Mouse (Mus musculus) hindbrain, embryonic 12.5 days (tissue): ENCODE data around the gene Polr2j. TPM values are rescaled to one million over a fixed set of nuclear protein-coding genes. Genes with fewer than 3 reads are reported as not detected.

Experiments
- ATAC-seq: fragments of 200-750 bp; cut with Nextera tagmentation; 2 replicates; pipeline ENCODE4 v1.8.0; 2017; ENCODE audit warnings: moderate TSS enrichment; ENCODE audit not compliant: low FRiP score
- H3K27ac ChIP-seq: fragments of 300-500 bp; sonication (generic); 2 replicates; pipeline ENCODE4 v1.5.1; 2016; ENCODE audit warnings: mild to moderate bottlenecking
- H3K27me3 ChIP-seq: fragments of 300-500 bp; sonication (generic); 2 replicates; pipeline ENCODE4 v1.6.1; 2016; ENCODE audit warnings: mild to moderate bottlenecking
- H3K36me3 ChIP-seq: fragments of 300-500 bp; sonication (generic); 2 replicates; pipeline ENCODE4 v1.6.1; 2016; ENCODE audit warnings: mild to moderate bottlenecking
- H3K4me1 ChIP-seq: fragments of 300-500 bp; sonication (generic); 2 replicates; pipeline ENCODE4 v1.6.1; 2016
- H3K4me2 ChIP-seq: fragments of 300-500 bp; sonication (generic); replicated peaks from 2 replicates; pipeline ENCODE4 v1.6.1; 2016; ENCODE audit warnings: mild to moderate bottlenecking
- H3K4me3 ChIP-seq: fragments of 300-500 bp; sonication (generic); 2 replicates; pipeline ENCODE4 v1.5.1; 2016; ENCODE audit warnings: mild to moderate bottlenecking
- H3K9ac ChIP-seq: fragments of 300-500 bp; sonication (generic); 2 replicates; pipeline ENCODE4 v1.6.1; 2016; ENCODE audit warnings: mild to moderate bottlenecking, moderate library complexity
- H3K9me3 ChIP-seq: fragments of 300-500 bp; sonication (generic); replicated peaks from 2 replicates; pipeline ENCODE4 v1.6.1; 2016; ENCODE audit warnings: mild to moderate bottlenecking
- WGBS: fragments of 180-500 bp; shearing (Covaris S2); methylation state at CpG from one replicate; pipeline ENCODE4 v1.1.7; 2016; 5-methylcytosine and 5-hydroxymethylcytosine counted together
- microRNA-seq: library from miRNA; unstranded; fragments of <30 nt; microRNA quantifications from one replicate; pipeline ENCODE4, GENCODE M21; 2017
- polyA plus RNA-seq: library from polyadenylated mRNA; unstranded; fragments of >200 nt; fragmentation: Nextera tagmentation; extraction: Ambion mirVana; gene quantifications from 2 replicates; pipeline ENCODE4 v1.2.1, GENCODE M21; 2016

The Polr2j gene
- polyA plus RNA-seq, 1 experiment from 2014 or later, result 217 TPM

DNA sequence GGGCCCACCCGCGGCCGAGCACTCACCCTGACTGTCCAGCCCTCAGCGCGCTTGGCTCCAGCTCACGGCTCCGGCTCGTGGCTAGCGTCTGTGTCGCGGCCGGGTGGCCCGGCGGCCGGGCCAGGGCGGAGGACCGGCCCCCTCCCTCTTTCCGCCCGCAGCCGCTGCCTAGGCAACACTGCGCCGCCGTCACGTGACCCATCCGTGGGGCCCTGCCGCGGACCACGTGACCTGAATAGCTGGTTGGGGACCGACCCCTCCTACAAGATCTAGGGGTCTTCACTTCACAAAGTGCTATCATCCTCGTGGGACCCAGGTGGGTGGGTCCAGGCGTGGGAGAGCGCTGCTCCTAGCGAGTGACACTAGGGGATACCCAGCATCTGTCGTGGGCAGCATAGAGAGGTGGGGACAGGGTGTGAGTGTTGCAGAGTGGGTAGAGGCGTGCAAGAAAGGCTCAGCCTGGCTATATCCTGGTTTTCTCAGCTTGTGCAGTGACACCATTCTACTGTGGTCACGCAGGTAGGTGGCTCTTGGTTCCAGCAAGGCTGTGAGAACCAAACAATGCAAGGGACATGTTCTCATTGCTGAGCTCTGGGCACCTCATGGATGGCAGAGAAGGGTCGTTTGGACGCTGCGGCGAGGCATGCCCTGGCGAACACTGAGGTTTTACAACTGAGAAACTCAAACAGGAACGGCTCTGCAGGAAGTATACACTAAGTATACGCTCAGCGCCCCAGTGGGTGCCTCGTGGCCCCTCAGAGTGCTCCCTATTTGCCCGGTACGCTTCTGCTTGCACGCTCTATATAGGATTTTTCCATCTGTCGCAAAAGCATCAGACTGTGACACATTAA is 54.3 kb downstream of the Polr2j start, which contains the start of gene Orai2:
Orai2 (minus strand) TSS at position 202 of the 851 bp plus-strand sequence.
- 8% methylated on average over 41 of the region's 49 CpGs for WGBS
- H3K27me3 ChIP-seq, result peaks cover 10% of the 10 kb centered on the region

DNA sequence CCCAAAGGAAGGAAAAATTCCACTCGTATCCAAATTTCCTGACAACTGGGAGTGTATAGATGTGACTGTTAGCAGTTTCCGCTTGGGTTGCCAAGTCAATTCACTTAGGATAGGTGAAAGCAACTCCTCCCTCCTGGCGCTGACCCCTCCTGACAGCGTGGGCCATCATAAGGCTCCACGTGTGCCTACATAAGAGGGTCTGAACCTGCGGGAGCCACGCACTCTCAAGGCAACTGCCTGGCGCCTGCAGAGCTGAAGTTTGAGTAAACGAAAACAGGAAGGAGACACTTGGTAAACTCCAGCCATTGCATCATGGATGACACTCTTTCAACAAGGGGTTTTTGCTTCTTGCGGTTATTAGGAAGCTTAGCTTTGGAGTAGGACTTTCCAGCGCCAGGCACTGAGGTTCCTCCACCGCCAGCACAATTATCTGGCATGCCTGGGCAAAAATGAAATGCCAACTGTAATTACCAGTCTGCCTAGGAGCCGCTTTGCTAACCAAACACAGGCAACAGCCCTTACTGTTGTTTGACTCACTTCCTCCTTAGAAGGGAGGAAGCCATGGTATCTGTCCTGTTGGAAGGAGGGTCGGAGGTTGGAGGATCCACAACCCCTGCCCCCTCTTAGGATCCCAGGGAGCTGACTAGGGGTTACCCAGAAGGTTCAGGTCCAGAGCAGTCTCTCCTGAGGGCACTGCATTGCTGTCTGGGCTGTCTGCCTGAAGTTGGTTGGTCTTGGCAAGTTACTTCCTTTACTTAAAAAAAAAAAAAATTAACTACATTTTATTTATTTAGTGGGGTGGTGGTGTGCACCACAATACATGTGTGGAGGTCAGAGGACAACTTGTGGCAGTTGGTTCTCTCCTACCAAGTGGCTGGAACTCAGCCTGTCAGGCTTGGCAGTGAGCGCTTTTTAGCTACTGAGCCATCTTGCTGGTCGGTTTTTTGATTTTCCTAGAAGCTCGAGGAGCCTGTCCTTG is 55.2 kb downstream of the Polr2j start:
- Histone ChIP-seq H3K9me3 (peaks cover 8% of the 10 kb centered on the region; the same call in 1 of the 2 replicates), H3K27me3 (peaks cover 10% of the 10 kb centered on the region), H3K4me2 (peak overlapping the region; percentile 90), H3K9ac (peak overlapping the region; percentile 79; the same call in 1 of the 2 replicates), H3K27ac (peak overlapping the region; percentile 76; the same call in 1 of the 2 replicates), H3K4me1 (peaks cover 21% of the 10 kb centered on the region), H3K4me3 (peak overlapping the region; percentile 63), H3K36me3 (peaks cover 10% of the 10 kb centered on the region; the same call in 1 of the 2 replicates)
- no peak for ATAC-seq
- 40% methylated on average over 17 of the region's 17 CpGs for WGBS

More for the DNA sequence above, 54.3 kb downstream of the Polr2j start, which contains the start of gene Orai2:
- H3K4me3 ChIP-seq, result peak within 1 kb of the TSS; percentile 63
- H3K9ac ChIP-seq, result peak within 1 kb of the TSS; percentile 79
- H3K4me1 ChIP-seq, result peaks cover 21% of the 10 kb centered on the region
- H3K27ac ChIP-seq, result peak within 1 kb of the TSS; percentile 76
- H3K4me2 ChIP-seq, result peak within 1 kb of the TSS; percentile 90
- ATAC-seq, result peak; percentile 87
- H3K9me3 ChIP-seq, result peaks cover 8% of the 10 kb centered on the region; the same call in 1 of the 2 replicates
- H3K36me3 ChIP-seq, result peaks cover 10% of the 10 kb centered on the region; the same call in 1 of the 2 replicates

Small RNAs within 50 kb of the gene (microRNA-seq; reads per million reads assigned to microRNA genes)
- 0.81 reads per million for gene Mir7035

Other genes starting within 250 kb of the Polr2j start
- 23.9 and 34.1 TPM in 2 replicates for gene Hspb1, start 228.7 kb upstream of the Polr2j start, polyA plus RNA-seq
- 469 and 505 TPM in 2 replicates for gene Ywhag, start 182.0 kb upstream of the Polr2j start, polyA plus RNA-seq
- 1.7 and 3.7 TPM in 2 replicates for gene Ssc4d, start 142.1 kb upstream of the Polr2j start, polyA plus RNA-seq
- gene Zp3, start 136.5 kb upstream of the Polr2j start, polyA plus RNA-seq, result 0.32 TPM in 1 of 2 replicates, not detected in the other
- gene Dtx2, start 121.8 kb upstream of the Polr2j start, polyA plus RNA-seq, result 31.4 and 34.5 TPM in 2 replicates
- gene Upk3b, start 78.1 kb upstream of the Polr2j start, polyA plus RNA-seq, result 0.05 TPM in 1 of 2 replicates, not detected in the other
- 1.5 and 2.0 TPM in 2 replicates for gene Upk3bl, start 62.1 kb upstream of the Polr2j start, polyA plus RNA-seq
- gene Rasa4, start 32.7 kb upstream of the Polr2j start, polyA plus RNA-seq, result 12.5 and 13.1 TPM in 2 replicates
- gene Lrwd1, start 19.4 kb downstream of the Polr2j start, polyA plus RNA-seq, result 34.5 and 36.6 TPM in 2 replicates
- 23.0 and 23.3 TPM in 2 replicates for gene Alkbh4, start 19.5 kb downstream of the Polr2j start, polyA plus RNA-seq
- gene Orai2, start 54.1 kb downstream of the Polr2j start, polyA plus RNA-seq, result 19.0 and 21.3 TPM in 2 replicates
- 62.9 and 71.2 TPM in 2 replicates for gene Prkrip1, start 82.3 kb downstream of the Polr2j start, polyA plus RNA-seq
- gene Sh2b2, start 129.9 kb downstream of the Polr2j start, polyA plus RNA-seq, result 20.3 and 23.3 TPM in 2 replicates